Mouse (Mus musculus) embryonic stem cell, embryonic (primary cell): ENCODE results near the gene Ptbp1.

Experiments
- CTCF ChIA-PET, 4 experiments: fragments of 300-600 bp in 2 of 4; fragments of 350-600 bp in 2 of 4; sonication (Branson Sonifier 250); formaldehyde crosslinking; loops; one replicate each; lab custom pipeline; 2022; ENCODE audit warnings: inconsistent platforms in 2 of 4; lab: Charles Lee
- POLR2A ChIA-PET, 4 experiments: fragments of 300-600 bp in 2 of 4; fragments of 350-600 bp in 2 of 4; sonication (Branson Sonifier 250); formaldehyde crosslinking; loops; one replicate each; lab custom pipeline; 2022; ENCODE audit warnings: antibody characterized with exemption in 4 of 4, inconsistent platforms in 1 of 4; lab: Charles Lee

Ptbp1 gene

GRCm38 (mm10) chr10:79853860-79854795 is at the start of gene Ptbp1:
Gene Ptbp1, plus strand, starts transcription at chr10:79854427.
- POLR2A ChIA-PET, result interaction anchor here (0.5 to 15.0 kb wide), 190 partner anchors 8 to 1183 kb away, joined by 3 to 177 read pairs (median 4); partner anchors contain the start of genes Med16 (in 3 of the 4), Prtn3 (in 3 of the 4), Wdr18 (in 3 of the 4) and Arid3a (in 2 of the 4)
- CTCF ChIA-PET, result interaction anchor here (0.6 to 2.3 kb wide), 14 partner anchors 11 to 1682 kb away, joined by 3 to 7 read pairs (median 4); partner anchors contain the start of genes Rps15 (in 1 of the 4) and Wdr18 (in 1 of the 4)

- POLR2A ChIA-PET, result interaction anchor here in 2 of 4 experiments (0.5 to 2.0 kb wide), 9 partner anchors 9 to 156 kb away, joined by 3 to 8 read pairs (median 3); partner anchors contain the start of genes Palm (in 1 of the 2) and Ptbp1 (in 1 of the 2)
- CTCF ChIA-PET, result interaction anchor here in 2 of 4 experiments (1.4 to 2.1 kb wide), 2 partner anchors 25 kb away, joined by 4 to 5 read pairs; no protein-coding TSS in a partner anchor
Observed at GRCm38 (mm10) chr10:79805636-79806035, 48.6 kb upstream of the Ptbp1 start.

GRCm38 (mm10) chr10:79806331-79806730 is 47.9 kb upstream of the Ptbp1 start:
- ChIA-PET CTCF (interaction anchor here in 2 of 4 experiments (1.4 to 2.1 kb wide), 2 partner anchors 26 kb away, joined by 4 to 5 read pairs; no protein-coding TSS in a partner anchor), POLR2A (interaction anchor here in 2 of 4 experiments (0.8 to 2.0 kb wide), 5 partner anchors 11 to 59 kb away, joined by 3 to 8 read pairs (median 3); partner anchors contain the start of genes Palm (in 1 of the 2) and Ptbp1 (in 1 of the 2))

GRCm38 (mm10) chr10:79806972-79807371 is 47.3 kb upstream of the Ptbp1 start:
- ChIA-PET CTCF (interaction anchor here in 2 of 4 experiments (1.4 to 2.1 kb wide), 2 partner anchors 27 kb away, joined by 4 to 5 read pairs; no protein-coding TSS in a partner anchor), POLR2A (interaction anchor here in 2 of 4 experiments (1.6 to 2.0 kb wide), 2 partner anchors 13 to 55 kb away, joined by 4 to 8 read pairs; partner anchors contain the start of gene Palm (in 1 of the 2))

- ChIA-PET CTCF (interaction anchor here in 1 of 4 experiments (1.3 kb wide), 1 partner anchor 27 kb away, joined by 3 read pairs; no protein-coding TSS in a partner anchor), POLR2A (interaction anchor here in 1 of 4 experiments (0.6 to 1.0 kb wide), 2 partner anchors 11 to 39 kb away, joined by 3 to 4 read pairs; no protein-coding TSS in a partner anchor)
Observed at GRCm38 (mm10) chr10:79807826-79808225, 46.4 kb upstream of the Ptbp1 start.

- ChIA-PET POLR2A (interaction anchor here in 2 of 4 experiments (0.9 to 1.3 kb wide), 5 partner anchors 40 to 100 kb away, joined by 3 to 4 read pairs (median 4); partner anchors contain the start of genes Med16 (in 1 of the 2) and Ptbp1 (in 1 of the 2)), CTCF (interaction anchor here in 1 of 4 experiments (1.1 to 1.7 kb wide), 3 partner anchors 12 to 28 kb away, joined by 3 to 7 read pairs (median 3); partner anchors contain the start of genes Misp and Palm)
Observed at GRCm38 (mm10) chr10:79808728-79809127, 45.5 kb upstream of the Ptbp1 start.

- POLR2A ChIA-PET, result interaction anchor here (0.6 to 2.3 kb wide), 31 partner anchors 8 to 356 kb away, joined by 3 to 10 read pairs (median 4); partner anchors contain the start of genes Misp (in 2 of the 4), Palm (in 2 of the 4), Ptbp1 (in 2 of the 4) and Med16 (in 1 of the 4)
- CTCF ChIA-PET, result interaction anchor here (0.6 to 3.0 kb wide), 92 partner anchors 8 to 517 kb away, joined by 3 to 37 read pairs (median 4); partner anchors contain the start of genes Palm (in 4 of the 4), Misp (in 3 of the 4), Bsg (in 2 of the 4) and Polrmt (in 2 of the 4)
Observed at GRCm38 (mm10) chr10:79811736-79812637, 42.2 kb upstream of the Ptbp1 start.

- CTCF ChIA-PET, result no interaction called here
- POLR2A ChIA-PET, result interaction anchor here in 2 of 4 experiments (0.7 to 1.1 kb wide), 2 partner anchors 9 to 95 kb away, joined by 3 read pairs; partner anchors contain the start of gene Med16 (in 1 of the 2)
Observed at GRCm38 (mm10) chr10:79814271-79814842, 39.9 kb upstream of the Ptbp1 start.

- ChIA-PET CTCF (interaction anchor here in 3 of 4 experiments (0.7 to 1.4 kb wide), 10 partner anchors 19 to 243 kb away, joined by 3 to 7 read pairs (median 3); partner anchors contain the start of genes Palm (in 2 of the 3), Bsg (in 1 of the 3), Plppr3 (in 1 of the 3) and Prtn3 (in 1 of the 3)), POLR2A (no interaction called here)
Observed at GRCm38 (mm10) chr10:79815671-79816494, 38.3 kb upstream of the Ptbp1 start.

- ChIA-PET CTCF (interaction anchor here in 3 of 4 experiments (0.8 to 3.7 kb wide), 12 partner anchors 10 to 242 kb away, joined by 3 to 15 read pairs (median 3); partner anchors contain the start of genes Palm (in 2 of the 3), Bsg (in 1 of the 3), Plppr3 (in 1 of the 3) and Polrmt (in 1 of the 3)), POLR2A (interaction anchor here in 2 of 4 experiments (0.6 to 1.3 kb wide), 2 partner anchors 23 to 48 kb away, joined by 4 to 6 read pairs; partner anchors contain the start of gene Palm (in 1 of the 2))
Observed at GRCm38 (mm10) chr10:79817111-79817510, 37.1 kb upstream of the Ptbp1 start.

- POLR2A ChIA-PET, result interaction anchor here in 1 of 4 experiments (1.4 to 1.5 kb wide), 2 partner anchors 22 to 40 kb away, joined by 3 to 5 read pairs; no protein-coding TSS in a partner anchor
- CTCF ChIA-PET, result interaction anchor here in 3 of 4 experiments (1.2 to 3.7 kb wide), 9 partner anchors 9 to 85 kb away, joined by 3 to 15 read pairs (median 5); no protein-coding TSS in a partner anchor
Observed at GRCm38 (mm10) chr10:79818225-79818624, 36.0 kb upstream of the Ptbp1 start.

- ChIA-PET CTCF (interaction anchor here (0.6 to 3.7 kb wide), 7 partner anchors 15 to 50 kb away, joined by 3 to 15 read pairs (median 7); partner anchors contain the start of gene Palm (in 1 of the 4)), POLR2A (interaction anchor here in 2 of 4 experiments (1.2 to 1.9 kb wide), 7 partner anchors 18 to 149 kb away, joined by 3 to 5 read pairs (median 4); partner anchors contain the start of gene Ptbp1 (in 1 of the 2))
Observed at GRCm38 (mm10) chr10:79819606-79820005, 34.6 kb upstream of the Ptbp1 start.

- ChIA-PET POLR2A (interaction anchor here in 3 of 4 experiments (0.6 to 1.9 kb wide), 16 partner anchors 8 to 1017 kb away, joined by 3 to 6 read pairs (median 4); partner anchors contain the start of genes Ptbp1 (in 3 of the 3) and Palm (in 1 of the 3)), CTCF (interaction anchor here (0.6 to 3.7 kb wide), 20 partner anchors 8 to 507 kb away, joined by 3 to 15 read pairs (median 4); no protein-coding TSS in a partner anchor)
Observed at GRCm38 (mm10) chr10:79820277-79820676, 34.0 kb upstream of the Ptbp1 start.

- POLR2A ChIA-PET, result interaction anchor here in 2 of 4 experiments (0.7 to 1.9 kb wide), 15 partner anchors 9 to 1017 kb away, joined by 3 to 6 read pairs (median 4); partner anchors contain the start of genes Ptbp1 (in 2 of the 2), Gpx4 (in 1 of the 2) and Palm (in 1 of the 2)
- CTCF ChIA-PET, result interaction anchor here (0.5 to 3.7 kb wide), 14 partner anchors 9 to 508 kb away, joined by 3 to 15 read pairs (median 4); no protein-coding TSS in a partner anchor
Observed at GRCm38 (mm10) chr10:79820782-79821181, 33.4 kb upstream of the Ptbp1 start, which contains the start of gene Misp. Gene Misp, plus strand, starts transcription at chr10:79820989.
